Mouse (Mus musculus) right cerebral cortex, postnatal 10 days (tissue): ENCODE data around the gene Pdilt.
A peak's percentile ranks its signal among the peaks of the same experiment; 100 is the strongest.

Source experiments
- DNase-seq, 2 experiments: peaks; one replicate each; pipeline ENCODE4 v3.0.0; 2021; ENCODE audit warnings: low spot score in 2 of 2

Pdilt gene

GRCm38 (mm10) chr7:119511143-119511542, 12.1 kb downstream of the Pdilt start:
- no peak for DNase-seq

- no peak for DNase-seq
These were observed 33.1 kb downstream of the Pdilt start for GRCm38 (mm10) chr7:119490041-119490780.

GRCm38 (mm10) chr7:119486683-119487082, 36.6 kb downstream of the Pdilt start:
- DNase-seq: no peak

- DNase-seq: no peak
These were observed 39.1 kb downstream of the Pdilt start for GRCm38 (mm10) chr7:119484154-119484553.

- DNase-seq: no peak
These were observed 44.0 kb downstream of the Pdilt start, which contains the start of gene Umod for GRCm38 (mm10) chr7:119479256-119479655. Umod (minus strand) TSS chr7:119479282.

- no peak for DNase-seq
These were observed 46.5 kb downstream of the Pdilt start for GRCm38 (mm10) chr7:119476500-119477389.

GRCm38 (mm10) chr7:119459185-119459584, 64.1 kb downstream of the Pdilt start, which contains the start of gene Gp2:
Gp2 (minus strand) TSS chr7:119459285.
- no peak for DNase-seq

GRCm38 (mm10) chr7:119454192-119454591, 69.1 kb downstream of the Pdilt start:
- no peak for DNase-seq

- peak; percentile 23 to 37 for DNase-seq
These were observed 79.4 kb downstream of the Pdilt start for GRCm38 (mm10) chr7:119443849-119444248.

GRCm38 (mm10) chr7:119441938-119442337, 81.4 kb downstream of the Pdilt start:
- DNase-seq: no peak
